Mouse (Mus musculus): ENCODE results near the gene Rpl14. TPM values are rescaled to one million over a fixed set of nuclear protein-coding genes. Genes with fewer than 3 reads are reported as not detected.
A peak's percentile ranks its signal among the peaks of the same experiment; 100 is the strongest.

The Rpl14 gene
- polyA plus RNA-seq, 2 experiments from 2014 or later: 2,156 to 2,621 TPM

DNA sequence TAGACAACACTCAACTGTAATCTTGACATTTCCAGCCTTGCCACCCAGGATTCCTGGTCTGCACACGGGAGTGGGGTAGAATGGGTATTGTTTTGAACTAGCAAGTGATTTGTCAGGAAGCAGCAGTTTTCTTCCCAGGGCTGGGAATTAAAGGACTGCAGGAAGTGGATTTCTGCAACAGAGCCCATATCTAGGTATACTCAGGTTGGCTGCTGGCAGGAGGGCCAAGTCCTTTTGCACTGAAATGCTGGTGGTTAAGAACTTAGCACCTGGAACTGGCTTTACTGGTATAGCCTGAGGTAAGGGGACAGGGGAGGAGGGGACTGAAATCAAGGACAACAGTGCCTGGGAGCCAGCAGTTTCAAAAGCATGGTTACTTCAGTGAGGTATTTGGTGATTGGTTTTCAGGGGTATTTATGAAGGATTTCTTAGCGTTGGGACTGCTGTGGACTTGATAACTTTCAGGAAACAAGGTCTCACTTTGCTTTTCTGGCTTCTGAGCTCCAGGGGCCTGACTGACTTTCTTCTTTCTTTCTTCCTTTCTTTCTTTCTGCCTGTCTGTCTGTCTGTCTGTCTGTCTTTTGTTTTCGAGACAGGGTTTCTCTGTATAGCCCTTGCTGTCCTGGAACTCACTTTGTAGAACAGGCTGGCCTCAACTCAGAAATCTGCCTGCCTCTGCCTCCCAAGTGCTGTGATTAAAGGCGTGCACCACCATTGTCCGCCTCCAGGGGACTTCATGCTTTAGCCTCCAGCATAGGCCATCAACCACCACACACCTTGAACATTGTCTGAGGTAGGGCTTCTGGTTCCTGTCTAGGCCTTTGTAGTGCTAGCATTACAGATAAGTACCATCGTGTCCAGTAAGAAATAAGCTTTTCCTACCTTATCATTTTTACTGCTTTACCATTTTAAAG lies 4.8 kb downstream of the Rpl14 start:
- ATAC-seq: no peak

- no peak for ATAC-seq
These were observed 5.4 kb downstream of the Rpl14 start for GRCm38 (mm10) chr9:120576662-120577013.

GRCm38 (mm10) chr9:120577133-120577651 lies 5.9 kb downstream of the Rpl14 start:
- ATAC-seq: peak; percentile 84

GRCm38 (mm10) chr9:120577706-120578405 lies 6.6 kb downstream of the Rpl14 start:
- ATAC-seq: no peak

DNA sequence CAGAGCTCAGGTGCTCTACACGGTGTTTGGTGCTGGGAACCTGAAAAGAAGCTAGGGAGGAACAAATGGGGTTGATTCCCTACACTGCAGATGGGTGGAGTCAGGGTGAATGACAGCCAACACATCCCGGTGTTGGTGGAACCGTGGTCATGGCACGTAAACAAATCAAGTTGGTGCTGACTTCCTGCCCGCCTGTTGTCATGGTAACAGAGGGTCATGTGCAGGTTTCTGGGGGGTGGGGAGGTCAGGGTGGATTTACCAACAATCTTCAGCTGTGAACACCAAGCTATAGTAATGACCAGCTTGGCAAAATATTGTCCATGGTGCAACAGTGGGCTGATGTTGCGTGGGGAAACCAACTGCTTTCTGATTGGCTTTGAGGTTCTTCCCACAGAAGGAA lies 7.5 kb downstream of the Rpl14 start:
- ATAC-seq: no peak

DNA sequence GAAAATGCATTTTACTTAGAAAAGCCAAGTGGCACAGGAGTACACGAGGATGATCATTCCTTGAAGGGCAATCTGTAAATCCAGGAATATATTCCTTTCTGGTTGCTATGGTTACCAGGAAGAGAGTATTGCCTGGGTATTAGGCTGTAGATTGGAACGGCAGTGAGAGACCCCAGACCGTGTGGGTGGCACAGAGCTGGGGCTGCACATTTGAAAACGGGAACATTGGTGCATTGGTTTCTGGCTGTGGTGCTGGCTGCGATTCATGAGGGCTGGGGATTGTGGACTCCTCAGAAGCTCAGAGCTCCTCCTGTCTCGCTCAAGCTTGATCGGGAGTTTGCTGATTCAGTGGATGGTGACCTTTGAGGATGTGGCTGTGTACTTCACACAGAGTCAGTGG lies 8.6 kb downstream of the Rpl14 start:
- no peak for ATAC-seq

GRCm38 (mm10) chr9:120581941-120582618 lies 10.8 kb downstream of the Rpl14 start:
- ATAC-seq: peak; percentile 51

GRCm38 (mm10) chr9:120582619-120583308 lies 11.5 kb downstream of the Rpl14 start:
- peak; percentile 92 for ATAC-seq

GRCm38 (mm10) chr9:120583314-120583713 lies 12.1 kb downstream of the Rpl14 start:
- no peak for ATAC-seq

- peak; percentile 28 for ATAC-seq
These were observed 15.3 kb downstream of the Rpl14 start for GRCm38 (mm10) chr9:120586546-120586945.

DNA sequence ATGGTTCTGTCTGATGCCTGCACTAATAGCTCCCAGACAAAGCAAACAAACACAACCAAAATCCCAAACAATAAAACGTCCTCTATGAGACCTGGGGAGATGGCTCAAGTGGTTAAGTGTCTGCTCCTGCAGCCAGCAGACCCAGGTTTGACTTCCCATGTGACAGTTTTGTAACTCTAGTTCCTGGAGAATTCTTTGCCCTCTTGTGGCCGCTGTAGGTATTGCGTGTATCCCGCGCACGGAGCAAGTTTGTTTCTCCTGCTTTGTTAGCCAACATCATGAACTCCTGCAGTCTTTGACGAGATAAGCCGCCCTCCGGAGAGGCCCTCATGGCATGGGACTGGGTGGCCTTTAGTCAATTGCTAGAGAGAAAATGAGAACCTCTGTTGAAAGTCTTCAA lies 20.2 kb downstream of the Rpl14 start:
- peak; percentile 45 for ATAC-seq

DNA sequence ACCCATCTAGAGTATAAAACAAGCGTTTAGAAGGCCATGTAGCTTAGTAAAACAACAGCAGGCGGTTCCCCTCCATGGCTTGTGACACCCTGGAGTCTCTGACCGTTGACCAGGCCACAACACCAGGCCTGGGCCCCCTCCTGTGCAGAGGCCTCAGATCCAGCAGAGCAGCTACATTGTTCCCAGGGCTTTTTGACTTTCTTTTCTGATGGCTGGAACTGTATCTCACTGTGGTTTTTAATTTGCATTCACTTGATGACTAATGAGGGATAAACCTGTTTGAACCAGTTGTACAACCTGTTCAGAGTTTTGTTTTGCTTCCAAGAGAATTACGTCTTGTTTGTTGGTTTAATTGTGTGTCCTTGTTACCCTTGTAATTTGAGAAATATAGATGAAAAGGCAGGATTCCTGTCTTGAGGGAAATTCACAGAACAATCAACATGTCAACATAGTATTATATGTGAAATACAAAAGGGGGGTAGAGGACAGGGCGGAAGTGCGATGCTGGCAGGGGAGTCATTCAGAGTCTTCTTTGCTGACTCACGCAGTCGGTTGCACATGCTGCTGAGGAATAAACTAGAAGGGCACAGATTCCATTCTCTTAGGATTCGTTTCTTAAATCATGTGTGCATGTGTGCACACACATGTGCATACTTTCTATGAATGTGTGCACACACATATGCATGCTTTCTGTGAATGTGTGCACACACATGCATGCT lies 22.3 kb downstream of the Rpl14 start:
- ATAC-seq: no peak

GRCm38 (mm10) chr9:120594839-120595238 lies 23.6 kb downstream of the Rpl14 start:
- ATAC-seq: no peak

DNA sequence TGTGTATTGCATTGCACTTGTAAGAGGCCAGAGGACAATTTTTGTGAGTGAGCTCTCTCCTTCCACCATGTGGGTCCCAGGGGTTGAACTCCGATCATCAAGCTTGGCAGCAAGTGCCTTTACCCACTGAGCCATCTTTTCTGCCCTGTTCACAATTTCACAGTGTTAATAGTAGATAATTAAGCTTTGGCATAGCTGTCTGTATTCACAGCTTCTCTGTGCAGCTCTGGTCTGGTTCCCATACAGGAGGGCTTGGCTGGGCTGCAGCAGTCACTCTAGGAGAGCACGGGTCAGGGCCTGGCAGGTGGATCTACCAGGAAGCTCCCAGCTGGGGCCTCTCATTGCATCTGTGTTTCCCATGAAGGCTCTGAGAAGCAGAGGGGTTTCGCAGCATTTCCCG lies 24.1 kb downstream of the Rpl14 start:
- ATAC-seq: no peak

GRCm38 (mm10) chr9:120601488-120602171 lies 30.4 kb downstream of the Rpl14 start:
- ATAC-seq: peak; percentile 52

GRCm38 (mm10) chr9:120602172-120602838 lies 31.1 kb downstream of the Rpl14 start:
- no peak for ATAC-seq

DNA sequence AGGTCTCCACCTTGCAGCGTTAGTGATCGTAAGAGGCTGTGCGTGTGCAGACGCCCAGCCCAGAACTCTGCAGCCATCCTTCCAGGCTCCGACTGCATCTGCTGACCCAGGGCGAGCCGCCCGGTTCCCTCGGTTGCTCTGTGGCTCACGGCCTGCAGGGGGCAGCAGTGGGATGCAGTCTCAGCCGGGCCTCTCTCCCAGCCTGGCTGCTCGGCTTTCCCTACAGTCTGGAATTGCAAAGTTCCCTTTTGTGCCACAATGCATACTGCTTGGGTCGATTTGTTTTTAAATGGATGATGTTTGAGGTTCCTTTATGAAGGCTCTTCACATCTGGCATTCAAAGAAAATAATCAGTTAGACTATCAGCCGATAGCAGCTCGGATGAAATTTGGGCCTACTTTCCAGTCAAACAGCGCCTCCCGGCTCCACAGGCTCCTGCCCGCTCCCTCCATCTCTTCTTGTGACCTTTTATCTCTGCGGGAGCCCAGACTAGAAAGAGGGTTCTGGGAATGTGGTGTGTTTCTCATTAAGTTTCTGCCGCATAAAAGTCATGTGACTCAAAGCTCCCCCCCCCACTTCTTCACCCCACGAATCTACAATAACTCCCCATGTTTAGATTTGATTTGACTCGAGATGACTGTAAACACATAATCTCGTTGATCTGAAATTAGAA lies 31.7 kb downstream of the Rpl14 start:
- ATAC-seq: peak; percentile 36

DNA sequence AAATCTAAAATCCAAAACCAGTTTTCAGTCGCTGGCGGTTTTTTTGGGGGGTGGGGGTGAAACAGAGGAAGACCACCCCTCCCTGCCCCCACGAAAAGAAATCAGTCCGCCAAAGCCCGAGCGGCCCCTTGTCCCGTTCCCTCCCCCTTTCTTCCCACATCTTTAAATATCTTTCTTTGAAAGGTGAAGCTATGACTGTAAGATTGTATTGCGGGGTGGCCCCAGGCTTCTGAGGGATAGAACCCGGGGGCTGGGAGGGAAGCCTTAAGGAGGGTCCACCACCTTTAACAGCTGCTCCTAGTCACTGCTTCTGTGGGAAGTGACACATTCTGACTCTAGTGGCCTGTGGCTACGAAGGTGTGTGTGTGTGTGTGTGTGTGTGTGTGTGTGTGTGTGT lies 32.3 kb downstream of the Rpl14 start:
- ATAC-seq: no peak

GRCm38 (mm10) chr9:120603956-120604355 lies 32.7 kb downstream of the Rpl14 start:
- ATAC-seq: no peak

DNA sequence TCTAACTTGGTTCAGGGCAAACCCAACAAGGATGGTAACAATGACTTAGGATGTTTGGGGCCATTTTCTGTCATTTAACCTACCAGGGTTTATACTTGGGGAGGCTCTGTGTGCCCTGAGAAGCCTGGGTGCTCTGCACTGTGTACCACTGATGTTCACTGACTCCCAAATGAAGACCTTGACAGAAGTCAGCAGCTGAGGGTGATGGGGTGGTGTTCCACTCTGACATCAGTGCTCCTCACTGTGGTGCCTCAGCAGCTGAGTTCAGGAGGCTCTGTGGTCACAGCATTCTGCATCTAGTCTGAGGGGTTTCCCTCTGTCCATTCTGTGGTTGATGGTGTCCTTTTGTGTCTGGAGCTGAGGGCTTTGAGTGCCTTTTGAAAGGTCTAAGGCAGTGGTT lies 39.8 kb downstream of the Rpl14 start:
- no peak for ATAC-seq
